Mouse (Mus musculus) right cerebral cortex, postnatal 4 days (tissue): ENCODE results near the gene Rtn4rl1.
A peak's percentile ranks its signal among the peaks of the same experiment; 100 is the strongest.

ENCODE experiments used
- DNase-seq: peaks from one replicate; pipeline ENCODE4 v3.0.0-alpha.2; 2022

Rtn4rl1 gene

DNA sequence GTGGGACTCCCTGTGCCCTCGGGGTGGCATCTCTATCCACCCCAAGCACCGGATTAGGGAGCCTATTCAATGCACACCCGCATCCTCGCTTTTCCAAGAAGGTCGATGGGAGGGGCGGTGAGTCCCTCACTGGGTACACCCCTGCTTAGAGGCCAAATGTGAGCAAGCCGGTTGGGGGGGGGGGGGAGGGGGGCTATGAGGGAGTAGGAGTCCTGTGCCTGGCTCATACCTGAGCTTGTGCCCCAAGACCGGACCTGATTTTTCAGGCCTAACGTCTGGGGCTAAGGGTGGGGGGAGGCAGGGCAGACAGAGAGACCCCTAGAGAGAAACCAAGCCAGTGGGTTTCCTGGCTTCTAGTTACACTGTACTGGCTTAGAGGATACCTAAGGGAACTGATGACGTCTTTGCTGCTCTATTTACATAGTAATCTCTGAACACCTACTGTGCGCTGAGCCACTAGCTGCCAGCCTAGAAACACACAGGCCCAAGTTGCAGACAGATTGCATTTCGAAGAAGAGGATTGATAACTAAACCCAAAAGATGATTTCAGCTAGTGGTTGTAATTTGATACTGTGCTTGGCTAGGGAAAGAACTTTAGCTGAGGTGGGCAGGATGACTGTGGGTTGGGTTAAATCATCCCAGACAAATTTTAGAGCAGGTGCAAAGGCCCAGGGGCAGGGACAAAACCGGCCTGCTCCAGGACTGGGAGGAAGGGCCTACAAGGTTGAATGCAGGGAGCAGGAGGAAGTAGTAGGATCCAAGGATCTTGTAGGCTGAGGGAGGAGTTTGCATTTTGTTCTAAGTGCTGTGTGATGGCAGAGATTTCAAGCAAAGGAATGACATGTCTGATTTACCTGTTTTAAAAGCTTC is 20.7 kb downstream of the Rtn4rl1 start:
- no peak for DNase-seq

GRCm38 (mm10) chr11:75220115-75220514 is 26.5 kb downstream of the Rtn4rl1 start:
- peak; percentile 57 for DNase-seq

- DNase-seq, result no peak
Observed at GRCm38 (mm10) chr11:75220517-75221145, 27.0 kb downstream of the Rtn4rl1 start.

DNA sequence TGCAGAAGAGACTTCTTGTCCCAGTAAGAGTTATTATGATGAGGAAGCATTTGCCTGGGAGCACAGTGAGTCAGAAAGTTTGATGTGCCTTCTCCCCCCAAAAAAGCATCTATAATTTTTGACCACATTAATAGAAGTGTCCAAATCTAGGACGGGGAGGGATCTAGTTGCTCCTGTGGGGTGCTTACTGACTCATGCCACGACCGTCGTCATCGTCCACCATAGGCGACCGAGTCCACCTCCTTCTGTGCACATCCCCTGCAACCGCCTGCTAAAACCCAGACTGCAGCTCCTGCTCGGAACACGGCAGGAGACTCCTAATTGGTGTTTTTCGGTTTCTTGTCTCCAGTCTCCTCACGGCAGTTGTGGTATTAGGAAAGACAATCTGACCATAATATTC is 30.5 kb downstream of the Rtn4rl1 start:
- no peak for DNase-seq

DNA sequence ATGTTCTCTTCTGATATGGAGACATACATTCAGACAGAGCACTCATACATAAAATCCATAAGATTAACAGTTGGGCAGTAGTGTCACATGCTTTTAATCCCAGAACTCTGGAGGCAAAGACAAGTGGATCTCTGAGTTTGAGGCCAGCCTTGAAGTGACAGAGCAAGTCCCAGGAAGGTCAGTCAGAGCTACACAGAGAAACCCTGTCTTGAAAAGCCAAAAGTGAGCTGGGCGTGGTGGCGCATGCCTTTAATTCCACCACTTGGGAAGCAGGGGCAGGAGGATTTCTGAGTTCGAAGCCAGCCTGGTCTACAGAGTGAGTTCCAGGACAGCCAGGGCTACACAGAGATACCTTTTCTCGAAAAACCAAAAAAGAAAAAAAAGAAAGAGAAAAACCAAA is 31.3 kb downstream of the Rtn4rl1 start:
- no peak for DNase-seq

DNA sequence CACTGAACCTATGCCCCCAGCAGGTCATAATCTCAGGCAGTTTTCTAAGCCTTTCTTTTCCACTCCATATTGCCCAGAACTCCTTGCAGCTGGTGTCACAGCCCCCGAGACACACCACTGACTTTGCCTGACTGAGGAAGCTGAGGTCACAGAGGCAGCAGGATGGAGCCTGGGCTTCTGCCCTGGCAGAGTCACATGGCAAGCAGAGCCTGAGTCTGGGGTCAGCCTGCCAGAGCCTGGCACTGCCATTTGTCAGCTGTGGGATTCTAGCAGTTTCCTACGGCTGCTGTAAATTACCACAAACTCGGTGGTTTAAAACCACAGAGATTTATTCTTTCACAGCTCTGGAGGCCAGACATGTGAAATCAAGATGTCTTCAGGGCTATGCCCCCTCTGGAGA is 34.0 kb downstream of the Rtn4rl1 start:
- no peak for DNase-seq

DNA sequence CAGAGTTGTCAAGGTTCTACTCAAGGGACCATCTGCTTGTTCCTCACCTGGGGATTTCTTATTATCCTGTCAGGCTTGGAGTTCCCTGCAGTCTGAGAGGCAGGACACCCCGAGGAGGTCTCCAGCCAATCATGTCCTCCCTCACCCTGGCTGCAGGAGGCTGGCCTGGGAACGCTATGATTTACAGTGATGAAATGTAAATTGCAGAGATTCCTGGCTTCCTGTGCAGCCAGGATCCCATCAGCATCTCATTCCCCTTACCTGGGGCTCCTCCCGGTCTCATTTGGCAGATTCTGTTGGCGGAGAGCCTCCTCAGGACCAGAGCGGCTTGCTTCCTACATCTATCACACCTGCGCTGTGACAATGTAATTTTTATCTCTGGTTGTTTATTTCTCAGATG is 35.7 kb downstream of the Rtn4rl1 start:
- no peak for DNase-seq

DNA sequence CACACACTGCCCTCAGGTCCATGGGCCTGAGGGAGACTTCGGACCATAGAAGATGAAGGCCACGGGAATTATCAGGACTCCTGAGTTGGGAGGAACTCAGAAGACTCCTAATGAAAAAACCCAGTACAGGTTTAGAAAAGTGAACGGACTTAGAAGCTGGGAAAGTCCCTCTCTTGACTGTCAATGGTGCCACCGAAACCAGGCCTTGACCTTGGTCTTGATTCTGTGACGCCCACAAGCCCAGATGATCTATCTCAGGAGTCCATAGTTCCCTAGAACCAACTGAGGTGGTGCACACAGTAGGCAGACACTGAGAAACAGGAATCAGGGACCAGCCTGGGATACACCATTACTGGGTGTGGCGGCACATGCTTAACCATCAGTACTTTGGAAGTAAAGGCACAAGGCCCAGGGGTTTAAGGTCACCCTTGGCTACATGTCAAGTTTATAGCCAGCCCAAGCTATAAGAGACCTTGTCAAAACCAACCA is 36.7 kb downstream of the Rtn4rl1 start:
- no peak for DNase-seq

DNA sequence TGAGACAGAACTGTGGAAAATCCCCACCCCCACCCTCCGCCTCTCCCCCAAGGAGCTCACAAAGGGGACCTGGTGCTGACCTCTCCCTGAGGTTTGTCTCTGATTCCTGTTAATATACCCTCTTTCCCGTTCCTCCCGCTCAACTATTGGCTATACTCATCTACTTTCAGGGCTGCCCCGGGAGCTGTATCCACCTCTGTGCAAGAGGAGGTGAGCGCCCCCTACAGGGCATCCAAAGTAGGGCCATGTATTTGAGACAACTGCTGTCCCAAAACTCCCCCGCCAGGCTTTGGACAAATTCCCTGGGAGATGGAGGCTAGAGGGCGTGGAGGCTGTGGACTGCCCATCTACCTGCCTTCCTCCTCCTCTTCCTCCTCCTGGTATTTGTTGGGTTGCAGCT is 38.2 kb downstream of the Rtn4rl1 start:
- peak; percentile 52 for DNase-seq

- no peak for DNase-seq
Observed at GRCm38 (mm10) chr11:75232434-75232833, 38.9 kb downstream of the Rtn4rl1 start.

DNA sequence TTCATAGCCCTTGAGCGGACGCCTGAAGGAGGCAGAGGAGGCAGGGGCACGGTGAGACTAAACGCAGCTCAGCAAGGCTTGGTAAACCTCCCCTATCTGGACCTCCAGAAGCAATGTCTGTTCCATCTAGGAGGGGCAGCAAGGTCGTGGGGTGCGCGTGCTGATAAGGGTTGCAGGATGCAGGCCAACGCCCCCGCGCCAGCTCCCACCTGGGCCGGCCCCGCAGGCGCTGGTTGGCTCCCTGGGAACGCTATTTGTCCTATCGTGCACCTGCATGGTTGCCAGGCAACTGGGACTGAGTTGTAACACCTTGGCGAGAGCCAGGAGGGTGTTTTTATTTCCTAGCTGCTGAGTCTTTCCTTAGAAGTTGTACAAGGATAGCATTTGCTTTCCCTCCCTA is 41.2 kb downstream of the Rtn4rl1 start:
- peak; percentile 37 for DNase-seq

GRCm38 (mm10) chr11:75240158-75240934 is 46.8 kb downstream of the Rtn4rl1 start:
- DNase-seq, result no peak

- no peak for DNase-seq
Observed at GRCm38 (mm10) chr11:75242710-75243255, 49.2 kb downstream of the Rtn4rl1 start.

- DNase-seq, result no peak
Observed at GRCm38 (mm10) chr11:75244368-75245275, 51.0 kb downstream of the Rtn4rl1 start.

GRCm38 (mm10) chr11:75245372-75246330 is 52.1 kb downstream of the Rtn4rl1 start:
- no peak for DNase-seq

DNA sequence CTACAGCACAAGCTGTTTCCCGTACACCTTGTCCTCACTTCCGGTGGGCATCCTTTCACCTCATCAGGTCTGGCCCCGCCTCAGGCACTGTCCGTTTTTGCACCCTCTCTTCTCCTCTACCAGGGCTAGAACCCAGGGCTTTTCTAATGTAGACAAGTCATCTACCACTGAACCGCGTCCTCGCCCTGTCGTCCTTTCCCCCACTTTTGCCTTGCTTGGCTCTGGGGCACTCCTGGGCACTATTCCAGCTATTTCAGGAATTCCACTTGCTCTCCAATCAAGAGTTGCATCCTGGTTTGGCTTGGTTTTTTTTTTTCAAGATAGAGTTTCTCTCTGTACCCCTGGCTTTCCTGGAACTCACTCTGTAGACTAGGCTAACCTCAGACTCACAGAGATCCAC is 53.0 kb downstream of the Rtn4rl1 start:
- no peak for DNase-seq

GRCm38 (mm10) chr11:75247137-75247730 is 53.7 kb downstream of the Rtn4rl1 start:
- no peak for DNase-seq

DNA sequence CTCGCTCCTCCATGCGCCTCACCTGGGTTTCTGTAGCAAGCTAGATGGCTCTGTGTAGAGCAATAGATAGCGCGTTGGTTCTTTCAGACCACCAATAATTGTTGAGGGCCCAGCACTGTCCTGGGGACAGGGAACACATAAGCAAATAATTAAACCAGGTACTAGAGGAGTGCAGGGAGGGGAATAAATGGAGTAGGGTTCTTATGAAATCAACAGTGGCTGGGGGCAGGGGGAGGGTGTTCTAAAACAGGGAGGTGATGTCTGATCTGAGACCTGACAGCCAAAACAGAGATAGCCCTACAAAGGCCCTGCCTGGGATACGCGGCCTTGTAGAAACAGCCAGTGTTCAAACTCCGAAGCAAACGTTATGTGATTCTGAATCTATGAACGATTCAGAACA is 56.0 kb downstream of the Rtn4rl1 start:
- no peak for DNase-seq

GRCm38 (mm10) chr11:75251006-75251512 is 57.5 kb downstream of the Rtn4rl1 start:
- DNase-seq, result no peak

GRCm38 (mm10) chr11:75251557-75252070 is 58.0 kb downstream of the Rtn4rl1 start:
- DNase-seq, result no peak
